Mouse (Mus musculus) cerebellum, adult 11 months (tissue): Measurements from ENCODE around the gene Prb1.
"Not testable (repeated sequence)": the region's sequence is repeated elsewhere in the genome, so short reads cannot be mapped to it uniquely, and the experiment has no call there.

Source experiments
- DNase-seq: peaks from one replicate; pipeline ENCODE4 v3.0.0; 2022

Prb1 gene

DNA sequence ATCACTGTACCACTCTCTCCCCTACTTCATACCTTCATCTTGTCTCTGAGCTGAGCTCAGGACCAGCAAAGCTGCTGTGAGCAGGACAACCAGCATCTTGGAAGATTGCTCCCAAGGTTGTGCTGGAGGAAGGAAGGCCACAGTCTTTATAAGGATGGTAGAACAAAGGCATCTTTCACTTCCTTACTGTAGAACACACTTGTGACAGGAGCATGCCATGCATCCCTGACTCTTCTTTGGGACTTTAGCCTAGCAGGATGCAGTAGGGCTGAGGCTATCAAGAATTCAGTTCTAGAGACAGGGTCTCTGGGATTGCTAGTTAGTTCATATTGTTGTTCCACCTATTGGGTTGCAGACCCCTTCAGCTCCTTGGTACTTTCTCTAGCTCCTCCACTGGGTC lies at the start of gene Prb1:
Gene Prb1, minus strand, starts transcription at position 101 of the 400 bp plus-strand sequence.
- DNase-seq = not testable (repeated sequence)
